Mouse (Mus musculus): ENCODE measurements around the gene Trim28. TPM values are rescaled to one million over a fixed set of nuclear protein-coding genes. Genes with fewer than 3 reads are reported as not detected.
A peak's percentile ranks its signal among the peaks of the same experiment; 100 is the strongest.
"Not testable (repeated sequence)": the region's sequence is repeated elsewhere in the genome, so short reads cannot be mapped to it uniquely, and the experiment has no call there.

Trim28 gene
- polyA plus RNA-seq, 1 experiment from 2014 or later = 195 TPM

DNA sequence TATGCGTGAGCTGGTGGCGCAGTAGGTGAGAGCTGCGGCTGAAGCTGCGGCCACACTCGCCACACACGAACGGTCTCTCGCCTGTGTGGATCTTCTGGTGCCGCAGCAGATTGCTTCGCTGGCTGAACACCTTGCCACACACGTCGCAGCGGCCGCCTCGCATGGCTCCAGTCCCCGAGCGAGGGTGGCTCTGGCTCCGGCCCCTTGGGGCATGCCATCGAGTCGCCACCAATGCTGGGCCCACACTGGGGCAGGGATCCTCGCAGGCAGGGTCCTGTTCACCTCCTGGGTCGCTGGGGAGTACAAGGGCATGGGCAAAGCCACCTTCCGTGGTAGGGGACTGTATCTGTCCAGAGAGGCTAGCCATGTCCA, 45.3 kb downstream of the Trim28 start:
- peaks cover 8% of the 10 kb centered on the region for H3K9me3 ChIP-seq (ENCODE audit: control insufficient read depth, low read length)
- H3K36me3 ChIP-seq (ENCODE audit: control insufficient read depth, insufficient read depth, low read length) = no peaks in the 10 kb centered on the region
- peak overlapping the region; percentile 65 for H3K9ac ChIP-seq (ENCODE audit: low read length)
- H3K27ac ChIP-seq (ENCODE audit: low read length) = no peak overlapping the region
- peaks cover 14% of the 10 kb centered on the region for H3K4me1 ChIP-seq (replicated peaks; ENCODE audit: control insufficient read depth, insufficient read depth, low read length)
- peak; percentile 8; the same call in 1 of the 2 replicates for ATAC-seq (ENCODE audit: low read depth)
- peak overlapping the region; percentile 55 for H3K4me3 ChIP-seq (ENCODE audit: low read length)
- peaks cover 33% of the 10 kb centered on the region for H3K27me3 ChIP-seq (ENCODE audit: control insufficient read depth, insufficient read depth, low read depth, low read length)
- 3% methylated on average over 23 of the region's 23 CpGs for WGBS
- peak overlapping the region; percentile 93 for H3K4me2 ChIP-seq (ENCODE audit: low read depth, low read length)

GRCm38 (mm10) chr7:13046084-13046483, 47.2 kb downstream of the Trim28 start:
- H3K4me2 ChIP-seq (ENCODE audit: low read depth, low read length) = no peak overlapping the region
- H3K36me3 ChIP-seq (ENCODE audit: control insufficient read depth, insufficient read depth, low read length) = no peaks in the 10 kb centered on the region
- no peak overlapping the region for H3K9ac ChIP-seq (ENCODE audit: low read length)
- no peak overlapping the region for H3K4me3 ChIP-seq (ENCODE audit: low read length)
- peak; percentile 68 for ATAC-seq (ENCODE audit: low read depth)
- H3K27ac ChIP-seq (ENCODE audit: low read length) = no peak overlapping the region
- peaks cover 13% of the 10 kb centered on the region for H3K4me1 ChIP-seq (replicated peaks; ENCODE audit: control insufficient read depth, insufficient read depth, low read length)
- peaks cover 33% of the 10 kb centered on the region for H3K27me3 ChIP-seq (ENCODE audit: control insufficient read depth, insufficient read depth, low read depth, low read length)
- peaks cover 8% of the 10 kb centered on the region for H3K9me3 ChIP-seq (ENCODE audit: control insufficient read depth, low read length)
- WGBS = 1% methylated on average over 2 of the region's 2 CpGs

GRCm38 (mm10) chr7:13053001-13053400, 54.1 kb downstream of the Trim28 start:
- H3K36me3 ChIP-seq (ENCODE audit: control insufficient read depth, insufficient read depth, low read length) = no peaks in the 10 kb centered on the region
- ATAC-seq (ENCODE audit: low read depth) = no peak
- 0 out of 2 replicates have a peak, but pooled peaks cover 5% of the 10 kb centered on the region for H3K4me1 ChIP-seq (replicated peaks; ENCODE audit: control insufficient read depth, insufficient read depth, low read length)
- no peaks in the 10 kb centered on the region for H3K27me3 ChIP-seq (ENCODE audit: control insufficient read depth, insufficient read depth, low read depth, low read length)
- H3K27ac ChIP-seq (ENCODE audit: low read length) = no peak overlapping the region
- no peak overlapping the region for H3K4me3 ChIP-seq (ENCODE audit: low read length)
- H3K9me3 ChIP-seq (ENCODE audit: control insufficient read depth, low read length) = no peaks in the 10 kb centered on the region
- 88% methylated on average over 13 of the region's 13 CpGs for WGBS
- no peak overlapping the region for H3K4me2 ChIP-seq (ENCODE audit: low read depth, low read length)
- no peak overlapping the region for H3K9ac ChIP-seq (ENCODE audit: low read length)

GRCm38 (mm10) chr7:13053501-13053900, 54.6 kb downstream of the Trim28 start:
- Histone ChIP-seq H3K4me2 (ENCODE audit: low read depth, low read length) (peak overlapping the region; percentile 73), H3K4me3 (ENCODE audit: low read length) (peak overlapping the region; percentile 58), H3K9me3 (ENCODE audit: control insufficient read depth, low read length) (no peaks in the 10 kb centered on the region), H3K36me3 (ENCODE audit: control insufficient read depth, insufficient read depth, low read length) (no peaks in the 10 kb centered on the region), H3K27ac (ENCODE audit: low read length) (peak overlapping the region; percentile 42; the same call in 1 of the 2 replicates), H3K27me3 (ENCODE audit: control insufficient read depth, insufficient read depth, low read depth, low read length) (no peaks in the 10 kb centered on the region), H3K4me1 (replicated peaks; ENCODE audit: control insufficient read depth, insufficient read depth, low read length) (0 out of 2 replicates have a peak, but pooled peaks cover 5% of the 10 kb centered on the region), H3K9ac (ENCODE audit: low read length) (peak overlapping the region; percentile 70; the same call in 1 of the 2 replicates)
- WGBS = 87% methylated on average over 2 of the region's 2 CpGs
- ATAC-seq (ENCODE audit: low read depth) = no peak

GRCm38 (mm10) chr7:13053961-13054286, 55.0 kb downstream of the Trim28 start:
- under 1% methylated on average over 15 of the region's 15 CpGs for WGBS
- H3K9me3 ChIP-seq (ENCODE audit: control insufficient read depth, low read length) = no peaks in the 10 kb centered on the region
- no peak for ATAC-seq (ENCODE audit: low read depth)
- no peaks in the 10 kb centered on the region for H3K36me3 ChIP-seq (ENCODE audit: control insufficient read depth, insufficient read depth, low read length)
- H3K9ac ChIP-seq (ENCODE audit: low read length) = peak overlapping the region; percentile 70
- peak overlapping the region; percentile 58 for H3K4me3 ChIP-seq (ENCODE audit: low read length)
- H3K4me1 ChIP-seq (replicated peaks; ENCODE audit: control insufficient read depth, insufficient read depth, low read length) = 0 out of 2 replicates have a peak, but pooled peaks cover 5% of the 10 kb centered on the region
- peak overlapping the region; percentile 42 for H3K27ac ChIP-seq (ENCODE audit: low read length)
- peak overlapping the region; percentile 73 for H3K4me2 ChIP-seq (ENCODE audit: low read depth, low read length)
- no peaks in the 10 kb centered on the region for H3K27me3 ChIP-seq (ENCODE audit: control insufficient read depth, insufficient read depth, low read depth, low read length)

DNA sequence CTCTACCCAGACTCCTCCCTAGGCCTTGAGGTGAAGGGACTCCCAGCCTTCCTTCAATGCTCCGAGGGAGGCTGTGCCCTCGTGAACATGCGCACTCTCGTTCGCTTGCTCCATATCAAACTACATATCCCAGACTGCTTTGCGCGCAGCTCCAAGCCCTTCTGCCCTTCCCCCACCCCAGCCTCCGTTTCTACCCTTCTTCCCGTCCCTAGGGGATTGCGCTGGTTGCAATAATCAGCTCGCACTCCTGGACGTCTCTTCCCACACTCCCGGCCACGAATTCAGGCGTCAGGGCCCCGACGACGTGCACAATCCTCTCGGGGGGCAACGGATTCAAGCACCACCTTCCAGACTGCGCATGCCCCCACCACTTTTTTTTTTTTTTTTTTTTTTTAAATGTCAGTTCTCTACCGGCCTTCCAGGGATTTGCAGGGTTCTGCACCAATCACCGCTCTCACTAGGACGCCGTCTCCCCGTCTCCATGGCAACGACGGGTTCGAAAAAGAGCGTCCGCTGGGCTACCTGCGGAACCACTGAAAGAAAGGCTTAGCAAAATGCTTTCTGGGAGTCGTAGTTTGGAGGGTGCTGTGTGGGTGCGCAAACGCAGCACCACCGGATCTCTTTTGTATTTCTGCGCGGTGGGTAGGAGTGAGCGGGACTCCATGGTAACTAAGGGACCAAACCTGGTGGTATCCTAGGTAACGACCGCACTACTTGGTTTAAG, 55.5 kb downstream of the Trim28 start, which contains the start of gene Mzf1:
Gene Mzf1, minus strand, starts transcription at position 478 of the 724 bp plus-strand sequence.
- peak; percentile 94 for ATAC-seq (ENCODE audit: low read depth)
- Histone ChIP-seq H3K36me3 (ENCODE audit: control insufficient read depth, insufficient read depth, low read length) (no peaks in the 10 kb centered on the region), H3K4me1 (replicated peaks; ENCODE audit: control insufficient read depth, insufficient read depth, low read length) (0 out of 2 replicates have a peak, but pooled peaks cover 5% of the 10 kb centered on the region), H3K4me2 (ENCODE audit: low read depth, low read length) (peak within 1 kb of the TSS; percentile 73), H3K27ac (ENCODE audit: low read length) (peak within 1 kb of the TSS; percentile 80), H3K9ac (ENCODE audit: low read length) (peak within 1 kb of the TSS; percentile 70), H3K9me3 (ENCODE audit: control insufficient read depth, low read length) (no peaks in the 10 kb centered on the region), H3K27me3 (ENCODE audit: control insufficient read depth, insufficient read depth, low read depth, low read length) (no peaks in the 10 kb centered on the region), H3K4me3 (ENCODE audit: low read length) (peak within 1 kb of the TSS; percentile 58)
- under 1% methylated on average over 41 of the region's 41 CpGs for WGBS

- Histone ChIP-seq H3K27me3 (ENCODE audit: control insufficient read depth, insufficient read depth, low read depth, low read length) (no peaks in the 10 kb centered on the region), H3K4me2 (ENCODE audit: low read depth, low read length) (no peak overlapping the region), H3K4me1 (replicated peaks; ENCODE audit: control insufficient read depth, insufficient read depth, low read length) (0 out of 2 replicates have a peak, but pooled peaks cover 5% of the 10 kb centered on the region), H3K9me3 (ENCODE audit: control insufficient read depth, low read length) (no peaks in the 10 kb centered on the region), H3K27ac (ENCODE audit: low read length) (no peak overlapping the region), H3K4me3 (ENCODE audit: low read length) (no peak overlapping the region), H3K9ac (ENCODE audit: low read length) (no peak overlapping the region), H3K36me3 (ENCODE audit: control insufficient read depth, insufficient read depth, low read length) (no peaks in the 10 kb centered on the region)
- 69% methylated on average over 8 of the region's 8 CpGs for WGBS
- ATAC-seq (ENCODE audit: low read depth) = no peak
Observed at GRCm38 (mm10) chr7:13056913-13057700, 58.2 kb downstream of the Trim28 start.

GRCm38 (mm10) chr7:13059536-13059935, 60.6 kb downstream of the Trim28 start:
- no peaks in the 10 kb centered on the region for H3K4me1 ChIP-seq (replicated peaks; ENCODE audit: control insufficient read depth, insufficient read depth, low read length)
- H3K27ac ChIP-seq (ENCODE audit: low read length) = no peak overlapping the region
- H3K9me3 ChIP-seq (ENCODE audit: control insufficient read depth, low read length) = no peaks in the 10 kb centered on the region
- no peaks in the 10 kb centered on the region for H3K27me3 ChIP-seq (ENCODE audit: control insufficient read depth, insufficient read depth, low read depth, low read length)
- no peak overlapping the region for H3K4me3 ChIP-seq (ENCODE audit: low read length)
- no peak for ATAC-seq (ENCODE audit: low read depth)
- no peak overlapping the region for H3K9ac ChIP-seq (ENCODE audit: low read length)
- H3K4me2 ChIP-seq (ENCODE audit: low read depth, low read length) = no peak overlapping the region
- WGBS = 92% methylated on average over 9 of the region's 9 CpGs
- no peaks in the 10 kb centered on the region for H3K36me3 ChIP-seq (ENCODE audit: control insufficient read depth, insufficient read depth, low read length)

GRCm38 (mm10) chr7:13063399-13063798, 64.5 kb downstream of the Trim28 start:
- not testable (repeated sequence) for H3K9me3 ChIP-seq (ENCODE audit: control insufficient read depth, low read length); H3K4me2 ChIP-seq (ENCODE audit: low read depth, low read length); H3K4me3 ChIP-seq (ENCODE audit: low read length); H3K4me1 ChIP-seq (replicated peaks; ENCODE audit: control insufficient read depth, insufficient read depth, low read length); H3K36me3 ChIP-seq (ENCODE audit: control insufficient read depth, insufficient read depth, low read length); H3K27ac ChIP-seq (ENCODE audit: low read length); H3K9ac ChIP-seq (ENCODE audit: low read length); ATAC-seq (ENCODE audit: low read depth); H3K27me3 ChIP-seq (ENCODE audit: control insufficient read depth, insufficient read depth, low read depth, low read length)
- WGBS = 50% methylated on average over 2 of the region's 2 CpGs

All from lung, embryonic 16.5 days (tissue).